Mouse (Mus musculus) heart, embryonic 16.5 days (tissue): Measurements from ENCODE around the gene Hepacam2. TPM values are rescaled to one million over a fixed set of nuclear protein-coding genes. Genes with fewer than 3 reads are reported as not detected.
"Not testable (repeated sequence)": the region's sequence is repeated elsewhere in the genome, so short reads cannot be mapped to it uniquely, and the experiment has no call there.

ENCODE experiments used
- ATAC-seq: fragments of 200-750 bp; cut with Nextera tagmentation; replicated peaks from 2 replicates; pipeline ENCODE4 v1.8.0; 2017; ENCODE audit warnings: moderate number of reproducible peaks; ENCODE audit not compliant: insufficient read depth, low FRiP score; ENCODE audit errors: extremely low read depth
- H3K27ac ChIP-seq: fragments of 300-500 bp; sonication (generic); 2 replicates; pipeline ENCODE4 v1.5.1; 2014; ENCODE audit warnings: mild to moderate bottlenecking, low read length, control low read depth, moderate library complexity
- H3K27me3 ChIP-seq: fragments of 300-500 bp; sonication (generic); 2 replicates; pipeline ENCODE4 v1.6.1; 2014; ENCODE audit warnings: low read length, mixed read lengths; ENCODE audit not compliant: control insufficient read depth, insufficient read depth
- H3K36me3 ChIP-seq: fragments of 300-500 bp; sonication (generic); 2 replicates; pipeline ENCODE4 v1.6.1; 2014; ENCODE audit not compliant: control insufficient read depth, insufficient read depth
- H3K4me1 ChIP-seq: fragments of 300-500 bp; sonication (generic); 2 replicates; pipeline ENCODE4 v1.6.1; 2014; ENCODE audit warnings: low read length, mixed read lengths; ENCODE audit not compliant: control insufficient read depth, insufficient read depth
- H3K4me2 ChIP-seq: fragments of 300-500 bp; sonication (generic); 2 replicates; pipeline ENCODE4 v1.6.1; 2014; ENCODE audit warnings: low read depth, mild to moderate bottlenecking, control low read depth, low read length
- H3K4me3 ChIP-seq: fragments of 300-500 bp; sonication (generic); 2 replicates; pipeline ENCODE4 v1.5.1; 2014; ENCODE audit warnings: mild to moderate bottlenecking, control low read depth, low read length
- H3K9ac ChIP-seq: fragments of 300-500 bp; sonication (generic); 2 replicates; pipeline ENCODE4 v1.6.1; 2014; ENCODE audit warnings: low read length, control low read depth
- H3K9me3 ChIP-seq: fragments of 300-500 bp; sonication (generic); replicated peaks from 2 replicates; pipeline ENCODE4 v1.6.1; 2016; ENCODE audit warnings: low read length; ENCODE audit not compliant: control insufficient read depth
- WGBS: fragments of 180-500 bp; shearing (Covaris S2); extraction: QIAGEN DNeasy Blood & Tissue Kit; methylation state at CpG from one replicate; pipeline ENCODE4 v1.1.7; 2014; 5-methylcytosine and 5-hydroxymethylcytosine counted together
- polyA plus RNA-seq: library from polyadenylated mRNA; unstranded; fragments of >200 nt; fragmentation: Nextera tagmentation; extraction: Ambion mirVana; gene quantifications from 2 replicates; pipeline ENCODE4 v1.2.1, GENCODE M21; 2015

Gene Hepacam2
- polyA plus RNA-seq, 1 experiment from 2014 or later, result 0.30 TPM

- WGBS, result 81% methylated on average over 10 of the region's 10 CpGs
- no peaks in the 10 kb centered on the region for H3K27me3 ChIP-seq
- no peak for ATAC-seq
- H3K36me3 ChIP-seq, result no peaks in the 10 kb centered on the region
- no peak overlapping the region for H3K4me2 ChIP-seq
- no peak overlapping the region for H3K4me3 ChIP-seq
- H3K9me3 ChIP-seq, result no peaks in the 10 kb centered on the region
- no peaks in the 10 kb centered on the region for H3K4me1 ChIP-seq
- H3K9ac ChIP-seq, result no peak overlapping the region
- no peak overlapping the region for H3K27ac ChIP-seq
Observed at GRCm38 (mm10) chr6:3511116-3511515, 13.0 kb upstream of the Hepacam2 start.

GRCm38 (mm10) chr6:3509782-3510181 lies 11.7 kb upstream of the Hepacam2 start:
- Histone ChIP-seq H3K9me3 (no peaks in the 10 kb centered on the region), H3K4me3 (no peak overlapping the region), H3K36me3 (no peaks in the 10 kb centered on the region), H3K9ac (no peak overlapping the region), H3K27ac (no peak overlapping the region), H3K4me2 (no peak overlapping the region), H3K4me1 (no peaks in the 10 kb centered on the region), H3K27me3 (no peaks in the 10 kb centered on the region)
- no peak; the same call in 1 of the 2 replicates for ATAC-seq
- WGBS, result 22% methylated on average over 2 of the region's 2 CpGs

GRCm38 (mm10) chr6:3508151-3508550 lies 10.1 kb upstream of the Hepacam2 start:
- H3K4me2 ChIP-seq, ATAC-seq, H3K9ac ChIP-seq, H3K27me3 ChIP-seq, H3K27ac ChIP-seq, H3K36me3 ChIP-seq, H3K4me1 ChIP-seq, H3K4me3 ChIP-seq, H3K9me3 ChIP-seq: not testable (repeated sequence)
- WGBS, result 88% methylated on average over 2 of the region's 2 CpGs

- no peak overlapping the region for H3K9ac ChIP-seq
- no peaks in the 10 kb centered on the region for H3K27me3 ChIP-seq
- H3K27ac ChIP-seq, result no peak overlapping the region
- no peak for ATAC-seq
- no peak overlapping the region for H3K4me2 ChIP-seq
- 66% methylated on average over 4 of the region's 4 CpGs for WGBS
- no peak overlapping the region for H3K4me3 ChIP-seq
- H3K36me3 ChIP-seq, result no peaks in the 10 kb centered on the region
- H3K4me1 ChIP-seq, result no peaks in the 10 kb centered on the region
- no peaks in the 10 kb centered on the region for H3K9me3 ChIP-seq
Observed at GRCm38 (mm10) chr6:3507078-3507477, 9.0 kb upstream of the Hepacam2 start.

GRCm38 (mm10) chr6:3505289-3505688 lies 7.2 kb upstream of the Hepacam2 start:
- H3K27me3 ChIP-seq, result no peaks in the 10 kb centered on the region
- no peak overlapping the region for H3K27ac ChIP-seq
- H3K4me3 ChIP-seq, result no peak overlapping the region
- no peak overlapping the region for H3K9ac ChIP-seq
- no peak overlapping the region for H3K4me2 ChIP-seq
- no peaks in the 10 kb centered on the region for H3K4me1 ChIP-seq
- ATAC-seq, result no peak
- no peaks in the 10 kb centered on the region for H3K9me3 ChIP-seq
- H3K36me3 ChIP-seq, result no peaks in the 10 kb centered on the region
- 91% methylated on average over 5 of the region's 5 CpGs for WGBS

- no peaks in the 10 kb centered on the region for H3K27me3 ChIP-seq
- no peak overlapping the region for H3K4me3 ChIP-seq
- no peak overlapping the region for H3K9ac ChIP-seq
- 89% methylated on average over 3 of the region's 3 CpGs for WGBS
- no peak overlapping the region for H3K27ac ChIP-seq
- H3K9me3 ChIP-seq, result no peaks in the 10 kb centered on the region
- ATAC-seq, result no peak
- no peaks in the 10 kb centered on the region for H3K36me3 ChIP-seq
- H3K4me2 ChIP-seq, result no peak overlapping the region
- H3K4me1 ChIP-seq, result peaks cover 2% of the 10 kb centered on the region; the same call in 1 of the 2 replicates
Observed at GRCm38 (mm10) chr6:3500286-3500685, 2.2 kb upstream of the Hepacam2 start.

GRCm38 (mm10) chr6:3496210-3496609 lies 1.9 kb downstream of the Hepacam2 start:
- H3K4me1 ChIP-seq, result peaks cover 2% of the 10 kb centered on the region; the same call in 1 of the 2 replicates
- H3K27ac ChIP-seq, result no peak overlapping the region
- H3K4me3 ChIP-seq, result no peak overlapping the region
- H3K27me3 ChIP-seq, result 0 out of 2 replicates have a peak, but pooled peaks cover 3% of the 10 kb centered on the region
- H3K36me3 ChIP-seq, result no peaks in the 10 kb centered on the region
- H3K9me3 ChIP-seq, result no peaks in the 10 kb centered on the region
- H3K9ac ChIP-seq, result no peak overlapping the region
- no peak overlapping the region for H3K4me2 ChIP-seq
- 4% methylated on average over 2 of the region's 2 CpGs for WGBS
- no peak for ATAC-seq

GRCm38 (mm10) chr6:3494285-3494684 lies 3.8 kb downstream of the Hepacam2 start:
- H3K4me3 ChIP-seq, result no peak overlapping the region
- no peak overlapping the region for H3K9ac ChIP-seq
- peaks cover 2% of the 10 kb centered on the region; the same call in 1 of the 2 replicates for H3K4me1 ChIP-seq
- H3K27me3 ChIP-seq, result 0 out of 2 replicates have a peak, but pooled peaks cover 3% of the 10 kb centered on the region
- H3K4me2 ChIP-seq, result no peak overlapping the region
- 80% methylated on average over 5 of the region's 5 CpGs for WGBS
- no peak for ATAC-seq
- no peak overlapping the region for H3K27ac ChIP-seq
- H3K9me3 ChIP-seq, result no peaks in the 10 kb centered on the region
- no peaks in the 10 kb centered on the region for H3K36me3 ChIP-seq

GRCm38 (mm10) chr6:3487355-3487754 lies 10.7 kb downstream of the Hepacam2 start:
- WGBS, result 74% methylated on average over 1 of the region's 1 CpGs
- H3K9me3 ChIP-seq, result no peaks in the 10 kb centered on the region
- H3K27ac ChIP-seq, result no peak overlapping the region
- H3K4me1 ChIP-seq, result no peaks in the 10 kb centered on the region
- no peak for ATAC-seq
- H3K4me3 ChIP-seq, result no peak overlapping the region
- H3K27me3 ChIP-seq, result no peaks in the 10 kb centered on the region
- no peak overlapping the region for H3K9ac ChIP-seq
- H3K4me2 ChIP-seq, result no peak overlapping the region
- H3K36me3 ChIP-seq, result no peaks in the 10 kb centered on the region
